Mouse (Mus musculus): ENCODE results near the gene 1700067P10Rik.

The 1700067P10Rik gene

DNA sequence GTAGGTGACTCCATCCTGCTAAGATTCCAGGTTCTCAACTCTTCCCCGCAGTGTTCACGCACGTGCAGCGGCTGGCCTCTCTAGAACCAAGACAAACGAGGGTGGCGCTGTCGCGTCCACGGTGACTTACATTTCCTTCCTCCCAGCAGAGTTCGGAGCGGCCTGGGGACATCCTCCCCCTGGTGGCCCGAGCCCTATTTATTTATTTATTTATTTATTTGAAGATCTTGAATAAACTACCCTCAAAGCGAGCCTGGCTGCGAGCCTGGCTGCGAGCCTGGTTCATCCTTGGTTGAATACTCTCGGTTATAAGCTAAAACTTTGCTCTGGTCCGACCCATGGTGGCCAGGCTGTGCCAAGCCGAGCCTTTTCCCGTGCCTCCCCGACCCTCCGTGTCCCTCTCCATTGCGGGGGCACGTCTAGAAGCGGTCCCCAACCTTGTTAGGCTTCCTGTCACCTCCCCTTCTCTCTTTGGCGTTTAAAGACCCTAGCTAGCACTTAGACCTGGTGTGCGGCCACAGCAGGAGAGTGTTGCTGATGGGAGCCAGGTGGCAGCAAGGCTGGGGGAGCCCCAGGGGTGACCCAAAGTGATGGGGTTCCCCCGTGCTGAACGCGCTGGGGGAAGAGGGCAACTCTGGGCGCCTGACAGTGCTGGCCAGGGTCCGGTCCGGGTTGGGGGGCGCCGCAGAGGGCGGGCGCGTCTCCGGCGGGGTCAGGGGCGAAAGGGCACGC is 8.1 kb downstream of the 1700067P10Rik start:
- peak; percentile 76 for DNase-seq

DNA sequence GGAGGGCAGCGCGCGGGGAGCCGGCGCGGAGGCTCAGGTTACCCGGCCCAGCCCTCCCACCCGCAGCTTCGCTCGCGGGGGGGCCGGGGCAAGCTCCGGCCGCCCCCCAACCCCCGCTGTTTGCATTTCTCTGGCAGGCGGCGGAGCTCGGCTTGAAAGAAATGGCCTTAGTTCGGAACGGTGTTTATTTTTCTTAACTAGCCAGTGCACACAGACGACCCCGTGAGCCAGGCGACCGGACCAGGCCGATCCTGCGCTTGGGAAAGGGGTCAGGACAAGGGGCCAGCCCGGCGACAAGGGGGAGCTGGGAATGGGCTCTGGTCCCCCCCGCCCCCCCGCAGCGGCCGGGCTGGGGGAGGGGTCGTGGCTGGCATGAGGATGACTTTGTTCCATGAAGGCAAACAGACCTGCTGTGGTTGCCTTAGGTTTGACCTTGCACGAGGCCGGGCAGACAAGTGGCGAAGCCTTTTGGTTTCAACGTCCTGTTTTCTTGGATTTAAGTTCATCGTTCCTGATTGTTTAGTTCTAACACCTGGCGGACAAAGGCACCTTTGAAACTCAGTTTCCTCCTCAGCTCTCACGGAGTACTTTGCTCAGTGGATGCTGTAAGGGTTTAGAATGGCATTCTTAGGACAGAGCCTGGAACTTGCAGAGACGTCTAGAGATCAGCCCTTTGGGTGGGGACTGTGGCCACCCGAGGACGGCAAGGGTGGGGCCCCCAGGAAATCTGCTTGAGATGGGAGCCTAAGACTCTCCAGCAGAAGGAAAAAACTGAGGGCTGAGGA is 8.8 kb downstream of the 1700067P10Rik start:
- DNase-seq, result no peak

DNA sequence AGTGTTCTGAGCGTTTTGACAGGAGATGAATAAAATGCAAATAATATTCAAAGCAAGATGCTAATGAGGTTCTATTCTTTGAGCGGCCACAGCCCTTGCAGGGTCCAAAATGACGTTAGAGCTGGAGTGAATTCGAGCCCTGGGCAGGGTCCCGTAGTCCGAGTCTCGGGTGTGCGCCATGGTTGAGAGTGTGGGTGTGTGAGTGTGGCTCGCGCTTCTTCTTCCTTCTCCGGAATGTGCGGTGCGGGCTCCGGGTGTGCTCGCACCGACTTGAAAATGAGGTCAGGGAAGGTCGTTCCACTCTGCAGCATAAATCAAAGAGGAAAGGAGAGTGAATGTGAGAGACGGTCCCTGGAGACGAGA is 9.4 kb downstream of the 1700067P10Rik start:
- peak; percentile 41 for DNase-seq

DNA sequence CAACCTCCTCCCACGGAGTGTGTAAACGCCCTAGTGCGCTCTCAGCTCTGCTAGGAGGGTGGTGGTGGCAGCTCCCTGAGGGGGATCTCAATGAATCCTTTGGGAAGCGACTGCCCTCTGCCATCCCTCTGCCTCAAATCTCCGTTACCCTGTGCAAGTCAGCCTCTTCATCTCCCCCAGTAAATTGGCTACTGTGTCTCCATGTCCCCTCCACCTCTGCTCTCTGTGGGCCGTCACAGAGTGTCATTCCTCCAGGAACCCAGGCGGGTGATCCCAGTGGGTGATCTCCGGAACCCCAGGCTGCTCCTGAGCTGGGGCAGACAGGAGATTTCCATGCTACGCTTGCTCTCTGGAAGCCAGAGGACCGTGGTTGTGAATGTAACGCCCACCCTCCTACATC is 10.2 kb downstream of the 1700067P10Rik start:
- no peak for DNase-seq

DNA sequence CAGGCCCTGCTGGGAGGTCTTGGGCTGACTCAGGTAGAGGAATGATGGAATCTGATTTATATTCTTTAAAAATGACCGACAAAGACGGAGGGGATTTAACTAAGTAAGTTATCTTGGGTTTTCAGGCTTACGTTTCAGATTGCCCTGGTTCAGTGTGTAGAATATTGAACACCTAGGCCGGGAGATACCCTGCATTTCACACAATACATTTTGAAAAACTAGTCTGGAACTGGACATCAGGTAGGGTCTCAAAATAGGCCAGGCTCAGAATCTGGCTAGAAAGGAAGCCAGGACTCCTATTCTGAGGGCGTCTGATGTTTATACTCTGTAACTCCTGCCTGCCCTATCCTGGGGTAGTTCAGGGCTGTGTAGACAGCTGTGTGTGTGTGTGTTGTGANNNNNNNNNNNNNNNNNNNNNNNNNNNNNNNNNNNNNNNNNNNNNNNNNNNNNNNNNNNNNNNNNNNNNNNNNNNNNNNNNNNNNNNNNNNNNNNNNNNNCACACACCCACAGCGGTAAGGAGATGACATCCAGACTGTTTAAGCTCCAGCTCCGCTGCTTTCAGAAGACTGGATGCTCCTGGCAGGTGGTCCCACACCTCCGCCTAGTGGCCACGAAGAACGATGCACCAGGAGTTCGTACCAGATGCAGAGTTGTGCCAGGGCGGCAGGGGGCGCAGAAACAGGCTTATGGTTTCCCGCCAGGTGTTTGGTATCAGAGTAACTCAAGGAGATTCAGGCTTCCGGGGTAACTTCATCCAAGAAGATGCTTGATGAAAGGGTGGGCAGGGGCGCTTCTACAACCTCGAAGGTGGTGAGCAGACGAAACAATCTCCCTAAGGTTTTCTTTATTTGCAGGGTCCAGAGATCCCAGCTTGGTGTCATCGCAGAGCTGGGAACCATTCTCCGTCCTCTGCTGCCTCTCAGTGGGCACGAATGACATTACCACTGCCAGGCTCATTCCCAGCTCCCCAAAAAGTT is 11.6 kb downstream of the 1700067P10Rik start:
- peak; percentile 93 for DNase-seq

DNA sequence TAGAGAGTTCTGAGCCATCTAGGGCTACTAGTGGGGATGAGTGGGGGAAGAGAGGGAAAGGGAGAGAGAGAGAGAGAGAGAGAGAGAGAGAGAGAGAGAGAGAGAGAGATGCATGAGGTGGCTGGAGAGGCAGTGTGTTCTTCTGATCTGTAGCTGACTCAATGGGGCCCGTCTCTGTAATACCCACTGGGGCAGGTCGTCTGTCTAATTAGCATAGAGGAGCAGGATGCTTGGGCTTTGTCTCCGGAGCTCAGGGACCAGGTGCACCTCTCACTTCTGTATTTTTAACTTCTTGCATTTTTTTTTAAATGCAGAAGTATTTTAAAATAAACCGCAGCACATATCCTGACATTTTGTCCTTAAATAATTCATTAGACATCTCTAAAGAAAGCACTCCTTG is 18.2 kb downstream of the 1700067P10Rik start:
- DNase-seq, result no peak

DNA sequence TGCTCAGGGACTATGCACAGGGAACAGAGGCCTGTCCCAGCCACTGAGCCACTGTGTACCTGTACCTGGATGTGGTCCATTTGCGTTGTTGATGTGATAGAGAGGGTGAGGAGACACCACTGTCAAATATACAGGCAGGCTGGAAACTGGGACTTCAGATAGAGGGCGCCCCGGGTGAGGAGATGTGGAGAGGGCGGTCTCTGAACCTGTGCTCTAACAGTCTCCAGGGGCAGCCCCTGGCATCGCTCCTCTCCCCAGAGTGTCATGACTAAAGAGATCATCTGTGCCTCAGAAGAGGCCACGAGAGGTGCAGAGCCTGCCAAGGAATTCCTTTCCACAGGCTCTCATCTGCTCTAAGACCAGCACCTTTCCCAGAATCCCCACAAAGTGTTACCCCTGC is 18.7 kb downstream of the 1700067P10Rik start:
- peak; percentile 29 for DNase-seq

DNA sequence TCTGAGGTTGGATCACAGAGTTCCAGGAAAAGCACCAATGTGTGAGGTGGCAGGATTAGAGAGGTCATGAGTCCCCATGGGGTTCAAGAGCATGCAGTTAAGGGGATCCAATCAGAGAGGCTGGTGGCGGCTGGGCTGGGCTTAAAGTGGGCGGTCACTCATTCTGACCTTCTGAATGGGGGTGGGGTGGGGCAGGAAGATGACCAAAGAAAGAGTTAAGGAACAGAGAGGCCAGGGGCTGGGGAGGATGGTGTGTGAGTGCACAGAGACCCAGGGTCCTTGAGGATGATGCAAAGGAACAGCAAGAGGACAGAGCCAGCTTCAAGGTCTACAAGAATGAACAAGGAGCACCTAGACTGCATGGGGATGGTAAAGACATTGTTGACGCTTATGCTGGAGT is 19.4 kb downstream of the 1700067P10Rik start:
- DNase-seq, result no peak

DNA sequence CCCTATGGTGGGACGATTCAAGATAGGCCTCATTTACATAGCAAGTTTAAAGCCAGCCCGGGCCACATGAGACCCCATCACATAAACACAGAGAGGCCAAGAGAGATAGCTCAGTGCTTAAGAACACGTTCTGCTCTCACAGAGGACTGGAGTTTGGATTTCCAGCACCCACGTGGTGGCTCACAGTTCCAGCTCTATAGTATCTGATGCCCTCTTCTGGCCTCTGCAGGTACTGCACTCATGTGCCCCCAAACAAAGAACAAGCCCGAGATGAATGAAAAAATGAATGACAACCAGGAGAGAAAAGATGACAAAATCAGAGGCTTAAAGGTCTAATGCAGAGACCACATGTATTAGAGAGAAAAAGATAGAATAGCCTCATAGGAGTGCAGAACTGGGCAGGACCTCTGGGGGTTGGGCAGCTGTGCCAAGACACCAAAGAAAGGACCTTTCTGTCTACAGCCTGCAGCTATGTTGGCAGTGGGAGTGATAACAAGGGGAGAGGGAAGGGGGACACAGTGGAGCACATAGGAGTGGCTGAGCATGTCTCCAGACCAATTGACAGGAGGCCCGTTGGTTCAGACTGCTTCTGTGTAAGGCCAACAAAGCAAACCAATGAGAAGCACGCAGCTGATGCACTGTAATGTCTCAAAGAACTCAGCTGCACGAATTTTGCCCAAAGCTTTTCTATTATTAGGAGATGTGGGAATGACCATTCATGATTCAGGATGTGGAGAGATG is 21.6 kb downstream of the 1700067P10Rik start:
- DNase-seq, result peak; percentile 79

DNA sequence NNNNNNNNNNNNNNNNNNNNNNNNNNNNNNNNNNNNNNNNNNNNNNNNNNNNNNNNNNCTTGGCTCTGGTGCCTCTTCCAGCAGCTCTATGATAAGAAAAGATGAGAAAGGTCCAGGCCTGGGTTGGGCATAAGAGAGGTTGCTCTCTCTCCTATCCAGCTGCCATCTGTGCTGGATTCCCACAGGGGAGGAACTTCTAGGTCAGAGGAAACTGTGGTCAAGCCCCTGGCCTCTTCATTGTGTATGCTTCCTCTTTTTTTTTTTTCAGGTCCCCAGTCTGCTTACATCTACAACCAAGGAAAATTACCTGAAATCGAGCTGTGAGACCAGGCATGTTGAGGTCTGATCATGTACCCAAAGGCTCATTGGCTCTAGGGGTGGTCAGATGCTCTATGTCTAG is 29.5 kb downstream of the 1700067P10Rik start:
- DNase-seq, result no peak

DNA sequence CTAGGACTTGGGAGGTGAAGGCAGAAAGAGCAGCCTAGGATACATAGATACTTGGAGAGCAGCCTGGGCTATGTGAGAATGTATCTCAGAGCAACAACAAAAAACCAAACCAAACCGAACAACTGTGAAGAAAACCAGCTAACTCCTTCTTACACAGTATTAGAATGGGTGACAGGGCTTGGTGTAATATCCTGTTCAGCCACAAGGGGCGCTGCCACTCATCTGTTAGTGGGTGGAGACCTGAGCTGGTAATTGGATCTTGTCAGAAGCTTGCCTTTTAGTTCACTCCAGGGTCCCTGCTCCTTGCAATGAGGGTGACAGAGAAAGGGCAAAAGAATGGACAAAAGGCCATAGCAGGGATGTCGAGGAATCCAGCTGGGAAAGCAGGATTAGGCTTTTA is 30.5 kb downstream of the 1700067P10Rik start:
- peak; percentile 90 for DNase-seq

DNA sequence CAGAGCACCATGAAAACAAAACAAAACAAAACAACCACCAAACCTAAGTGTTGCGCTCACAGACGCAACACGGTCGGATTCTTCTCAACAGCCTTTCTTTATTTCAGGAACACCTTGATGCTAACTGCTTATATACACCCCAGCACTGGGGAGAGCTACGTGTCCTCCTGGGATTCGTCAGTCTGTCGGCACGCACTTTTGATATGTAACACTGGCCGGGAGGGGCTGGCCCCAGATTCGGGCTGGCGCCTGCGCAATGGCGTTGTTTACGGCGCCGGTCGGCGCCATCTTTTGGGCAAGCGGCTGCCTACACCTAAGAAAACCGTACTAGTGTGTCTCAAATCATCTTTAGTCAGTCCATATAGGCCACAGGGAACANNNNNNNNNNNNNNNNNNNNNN is 31.3 kb downstream of the 1700067P10Rik start:
- DNase-seq, result no peak

DNA sequence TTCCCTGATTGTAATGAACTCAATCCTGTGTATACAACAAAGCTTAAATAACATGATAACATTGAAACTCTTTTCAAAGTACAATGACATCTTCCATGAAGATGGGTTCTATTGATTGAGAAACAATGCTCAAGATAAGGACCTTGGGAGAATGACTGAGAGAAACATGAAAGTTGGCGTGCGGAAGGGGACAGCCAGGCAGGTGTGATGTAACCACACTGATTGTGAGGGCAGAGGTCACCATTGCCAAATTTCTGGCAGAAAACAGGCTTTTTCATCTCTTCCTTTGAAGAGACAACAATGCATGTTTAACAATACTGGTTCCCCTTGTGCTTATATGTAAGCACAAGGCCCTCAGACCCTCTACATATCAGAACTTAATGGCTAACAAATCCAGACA is 43.7 kb downstream of the 1700067P10Rik start:
- no peak for DNase-seq
